Mouse (Mus musculus) heart, embryonic 15.5 days (tissue): ENCODE data around the gene Ifi44. TPM values are rescaled to one million over a fixed set of nuclear protein-coding genes. Genes with fewer than 3 reads are reported as not detected.
A peak's percentile ranks its signal among the peaks of the same experiment; 100 is the strongest.

Experiments
- ATAC-seq: fragments of 200-750 bp; cut with Nextera tagmentation; replicated peaks from 2 replicates; pipeline ENCODE4 v1.8.0; 2017; ENCODE audit warnings: low read depth, moderate TSS enrichment; ENCODE audit not compliant: insufficient number of reproducible peaks, insufficient read depth, low FRiP score
- H3K27ac ChIP-seq: fragments of 300-500 bp; sonication (generic); 2 replicates; pipeline ENCODE4 v1.5.1; 2015; ENCODE audit warnings: mild to moderate bottlenecking, inconsistent platforms
- H3K27me3 ChIP-seq: fragments of 300-500 bp; sonication (generic); 2 replicates; pipeline ENCODE4 v1.6.1; 2015; ENCODE audit warnings: inconsistent platforms
- H3K36me3 ChIP-seq: fragments of 300-500 bp; sonication (generic); 2 replicates; pipeline ENCODE4 v1.6.1; 2015; ENCODE audit warnings: mild to moderate bottlenecking, inconsistent platforms
- H3K4me1 ChIP-seq: fragments of 300-500 bp; sonication (generic); replicated peaks from 2 replicates; pipeline ENCODE4 v1.6.1; 2015; ENCODE audit warnings: inconsistent platforms
- H3K4me2 ChIP-seq: fragments of 300-500 bp; sonication (generic); 2 replicates; pipeline ENCODE4 v1.6.1; 2015; ENCODE audit warnings: inconsistent platforms, mild to moderate bottlenecking, moderate library complexity
- H3K4me3 ChIP-seq: fragments of 300-500 bp; sonication (generic); 2 replicates; pipeline ENCODE4 v1.5.1; 2015; ENCODE audit warnings: mild to moderate bottlenecking, inconsistent platforms
- H3K9ac ChIP-seq: fragments of 300-500 bp; sonication (generic); 2 replicates; pipeline ENCODE4 v1.6.1; 2015; ENCODE audit warnings: mild to moderate bottlenecking, inconsistent platforms
- H3K9me3 ChIP-seq: fragments of 300-500 bp; sonication (generic); replicated peaks from 2 replicates; pipeline ENCODE4 v1.6.1; 2016; ENCODE audit warnings: inconsistent platforms
- WGBS: fragments of 180-500 bp; shearing (Covaris S2); methylation state at CpG from one replicate; pipeline ENCODE4 v1.1.7; 2015; ENCODE audit warnings: mixed read lengths; 5-methylcytosine and 5-hydroxymethylcytosine counted together
- polyA plus RNA-seq: library from polyadenylated mRNA; unstranded; fragments of >200 nt; fragmentation: Nextera tagmentation; extraction: Ambion mirVana; gene quantifications from 2 replicates; pipeline ENCODE4 v1.2.1, GENCODE M21; 2015

The Ifi44 gene
- polyA plus RNA-seq = 0.67 and 1.4 TPM in 2 replicates

DNA sequence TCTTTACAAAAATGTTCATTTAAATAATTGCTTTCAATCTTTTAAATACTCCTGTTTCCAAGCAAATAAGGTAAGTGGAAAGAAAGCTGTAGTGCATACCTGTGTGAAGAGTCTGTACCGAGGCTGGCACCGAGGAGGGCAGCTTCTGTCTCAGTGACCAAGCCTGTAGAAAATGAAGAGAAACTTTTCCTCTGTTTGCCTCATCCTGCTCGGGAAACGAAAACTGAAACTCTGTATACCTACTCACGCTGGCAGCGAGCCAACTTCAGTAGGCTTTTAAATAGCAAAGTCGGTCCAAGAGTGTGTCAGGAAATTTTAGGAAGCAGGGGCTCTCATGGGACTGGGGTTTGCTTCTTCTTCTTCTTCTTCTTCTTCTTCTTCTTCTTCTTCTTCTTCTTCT lies at the start of gene Ifi44:
Gene Ifi44 (minus strand): TSS at position 224 of the 400 bp plus-strand sequence.
- H3K4me3 ChIP-seq = peak within 1 kb of the TSS; percentile 29
- H3K9ac ChIP-seq = no peak within 1 kb of the TSS
- no peaks in the 10 kb centered on the region for H3K9me3 ChIP-seq
- H3K4me2 ChIP-seq = peak within 1 kb of the TSS; percentile 52
- no peaks in the 10 kb centered on the region for H3K27me3 ChIP-seq
- 38% methylated on average over 7 of the region's 7 CpGs for WGBS
- H3K4me1 ChIP-seq = no peaks in the 10 kb centered on the region; the same call in 1 of the 2 replicates
- H3K36me3 ChIP-seq = no peaks in the 10 kb centered on the region
- H3K27ac ChIP-seq = no peak within 1 kb of the TSS
- no peak for ATAC-seq

DNA sequence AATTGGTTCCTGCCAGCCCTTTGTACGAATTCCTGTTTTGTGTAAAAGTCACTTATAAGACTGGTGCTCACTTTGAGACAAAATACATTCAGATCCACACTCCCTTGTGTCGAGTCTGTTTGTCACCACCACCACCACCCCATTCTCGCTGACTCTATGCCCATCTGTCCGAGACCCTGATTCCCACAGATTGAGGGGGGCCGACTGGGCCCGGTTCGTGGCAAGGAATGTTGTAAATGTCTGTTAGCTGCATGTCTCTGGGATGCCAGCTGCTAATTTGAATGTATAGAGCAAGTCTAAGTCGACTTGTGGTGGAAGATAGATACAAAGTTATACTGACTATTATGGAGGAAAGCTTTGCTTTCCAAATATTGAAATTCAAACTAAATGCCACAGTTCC lies 38.9 kb upstream of the Ifi44 start:
- no peak overlapping the region for H3K4me2 ChIP-seq
- ATAC-seq = no peak
- no peak overlapping the region for H3K27ac ChIP-seq
- WGBS = 72% methylated on average over 8 of the region's 8 CpGs
- H3K27me3 ChIP-seq = no peaks in the 10 kb centered on the region
- no peak overlapping the region for H3K9ac ChIP-seq
- no peaks in the 10 kb centered on the region for H3K36me3 ChIP-seq
- no peak overlapping the region for H3K4me3 ChIP-seq
- H3K9me3 ChIP-seq = no peaks in the 10 kb centered on the region
- H3K4me1 ChIP-seq = no peaks in the 10 kb centered on the region

DNA sequence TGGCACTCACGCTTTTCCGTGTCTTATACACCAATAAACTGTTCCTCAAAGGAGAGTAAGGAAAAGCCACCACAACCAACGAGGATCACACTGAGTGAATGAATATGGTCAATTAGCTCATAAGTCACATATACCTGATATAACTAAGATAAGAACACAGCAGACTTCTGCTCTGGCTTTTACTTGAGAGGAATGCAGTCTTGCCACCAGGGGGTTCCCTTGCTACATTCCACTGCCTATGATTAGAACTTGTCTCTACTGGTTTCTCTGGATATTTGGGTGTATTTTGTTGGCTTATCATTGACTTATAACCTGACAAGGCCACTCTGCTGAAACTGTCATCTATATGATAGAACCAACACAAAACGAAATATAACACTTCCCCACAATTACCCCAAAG lies 25.3 kb upstream of the Ifi44 start:
- Histone ChIP-seq H3K9ac (no peak overlapping the region), H3K4me1 (no peaks in the 10 kb centered on the region), H3K27me3 (no peaks in the 10 kb centered on the region), H3K27ac (no peak overlapping the region), H3K4me3 (no peak overlapping the region), H3K4me2 (no peak overlapping the region), H3K36me3 (no peaks in the 10 kb centered on the region), H3K9me3 (no peaks in the 10 kb centered on the region)
- no peak for ATAC-seq
- 59% methylated on average over 4 of the region's 4 CpGs for WGBS

DNA sequence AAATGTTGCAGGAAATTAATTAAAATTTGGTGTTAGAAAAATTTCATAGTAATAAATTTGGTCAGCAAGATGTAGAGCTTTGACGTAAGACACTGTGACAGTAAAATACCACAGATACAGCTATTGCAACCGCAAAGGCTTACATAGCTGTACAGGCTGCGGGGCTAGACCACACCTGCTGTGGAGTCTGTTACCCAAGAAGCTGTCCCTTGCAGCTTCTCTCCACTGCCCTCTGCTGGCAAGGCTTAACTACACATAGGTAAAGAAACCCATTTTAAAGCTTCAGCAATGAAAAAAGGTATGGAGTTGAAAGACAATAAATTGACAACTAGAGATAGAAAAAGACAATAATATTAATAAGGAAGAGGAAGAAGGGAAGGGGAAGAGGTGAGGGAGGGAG lies 21.3 kb upstream of the Ifi44 start:
- Histone ChIP-seq H3K36me3 (no peaks in the 10 kb centered on the region), H3K4me2 (no peak overlapping the region), H3K4me1 (no peaks in the 10 kb centered on the region), H3K9me3 (no peaks in the 10 kb centered on the region), H3K27me3 (no peaks in the 10 kb centered on the region), H3K9ac (no peak overlapping the region), H3K4me3 (no peak overlapping the region), H3K27ac (no peak overlapping the region)
- ATAC-seq = no peak
- 64% methylated on average over 3 of the region's 3 CpGs for WGBS

DNA sequence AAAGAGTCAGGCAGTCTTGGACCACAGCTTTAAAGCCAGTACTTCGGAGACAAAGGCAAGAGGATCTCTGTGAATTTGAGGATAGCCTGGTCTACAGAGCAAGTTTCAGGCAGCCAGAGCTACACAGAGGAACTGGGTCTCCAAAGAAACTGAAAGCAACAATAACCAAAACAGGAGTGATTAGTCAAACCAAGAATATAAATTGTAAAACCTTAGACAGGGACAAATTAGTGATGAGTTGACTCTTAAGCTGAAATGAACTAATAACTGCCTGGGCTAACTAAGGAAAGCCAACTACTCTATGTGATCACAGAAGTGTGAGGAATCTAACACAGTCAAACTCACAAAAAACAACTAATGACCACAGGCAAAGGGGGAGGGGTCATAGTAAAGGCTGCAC lies 1.2 kb downstream of the Ifi44 start:
- Histone ChIP-seq H3K9ac (no peak overlapping the region), H3K4me2 (no peak overlapping the region), H3K4me1 (no peaks in the 10 kb centered on the region; the same call in 1 of the 2 replicates), H3K9me3 (no peaks in the 10 kb centered on the region), H3K27ac (no peak overlapping the region), H3K4me3 (no peak overlapping the region), H3K36me3 (no peaks in the 10 kb centered on the region), H3K27me3 (no peaks in the 10 kb centered on the region)
- WGBS = 74% methylated on average over 1 of the region's 1 CpGs
- no peak for ATAC-seq

DNA sequence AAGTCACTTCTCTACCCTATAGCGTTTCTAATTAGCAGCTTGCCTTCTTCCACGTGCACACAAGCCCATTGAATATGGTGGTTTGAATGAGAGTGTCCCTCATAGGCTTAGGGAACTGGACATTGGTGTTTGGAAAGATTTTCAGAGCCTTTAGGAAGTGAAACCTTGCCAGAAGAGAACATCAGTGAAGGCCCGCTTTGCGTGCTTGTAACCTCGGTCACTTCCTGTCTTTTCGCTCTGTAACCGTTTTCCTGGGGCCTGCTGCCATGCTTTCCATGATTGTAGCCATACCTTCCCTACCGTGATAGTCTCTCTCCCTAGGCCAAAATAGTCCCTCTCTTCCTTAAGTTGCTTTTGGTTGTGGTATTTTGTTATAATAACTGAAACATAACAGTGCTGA lies 3.7 kb downstream of the Ifi44 start:
- Histone ChIP-seq H3K4me2 (no peak overlapping the region), H3K9me3 (no peaks in the 10 kb centered on the region), H3K36me3 (no peaks in the 10 kb centered on the region), H3K4me3 (no peak overlapping the region), H3K27me3 (no peaks in the 10 kb centered on the region), H3K4me1 (no peaks in the 10 kb centered on the region; the same call in 1 of the 2 replicates), H3K9ac (no peak overlapping the region), H3K27ac (no peak overlapping the region)
- no peak for ATAC-seq
- 74% methylated on average over 8 of the region's 8 CpGs for WGBS

DNA sequence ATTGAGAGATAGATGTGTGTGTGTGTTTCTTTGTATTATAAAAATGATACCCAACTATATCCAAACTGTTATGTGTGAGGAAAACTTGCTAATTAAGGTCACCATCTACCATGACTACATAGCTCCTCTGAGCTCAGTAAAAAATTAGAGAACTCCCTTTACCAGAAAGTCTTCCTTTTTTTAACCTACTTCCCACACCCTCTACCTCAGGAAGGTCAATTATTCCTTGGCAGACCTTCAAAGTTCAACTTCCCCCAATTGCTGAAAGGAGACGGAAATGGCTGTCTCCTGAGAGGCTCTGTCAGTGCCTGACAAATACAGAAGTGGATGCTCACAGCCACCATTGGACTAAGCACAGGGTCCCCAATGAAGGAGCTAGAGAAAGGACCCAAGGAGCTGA lies 7.5 kb downstream of the Ifi44 start:
- H3K4me3 ChIP-seq = no peak overlapping the region
- no peaks in the 10 kb centered on the region for H3K9me3 ChIP-seq
- ATAC-seq = no peak
- H3K27me3 ChIP-seq = no peaks in the 10 kb centered on the region
- no peak overlapping the region for H3K9ac ChIP-seq
- WGBS = 55% methylated on average over 1 of the region's 1 CpGs
- H3K4me2 ChIP-seq = no peak overlapping the region
- H3K4me1 ChIP-seq = no peaks in the 10 kb centered on the region
- no peak overlapping the region for H3K27ac ChIP-seq
- H3K36me3 ChIP-seq = no peaks in the 10 kb centered on the region

DNA sequence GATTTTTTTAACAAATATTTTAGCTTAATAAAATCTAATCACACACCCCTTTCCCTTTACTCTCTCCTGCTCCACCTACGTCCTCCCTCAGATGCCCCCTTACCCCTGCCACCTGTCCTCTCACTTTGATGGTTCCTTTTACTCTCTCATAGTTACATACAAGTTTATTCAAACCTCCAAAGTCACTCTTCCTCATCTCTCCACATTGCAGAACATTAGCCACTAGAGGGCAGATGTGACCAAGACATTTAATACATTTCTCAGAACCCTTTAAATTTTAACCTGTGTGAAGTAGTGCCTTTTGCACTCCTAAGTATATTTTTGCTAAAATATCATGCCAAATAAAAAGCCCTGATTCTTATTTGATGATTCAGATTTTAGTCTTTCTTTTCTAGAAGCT lies 33.5 kb downstream of the Ifi44 start:
- no peaks in the 10 kb centered on the region for H3K4me1 ChIP-seq
- no peak overlapping the region for H3K4me3 ChIP-seq
- H3K36me3 ChIP-seq = no peaks in the 10 kb centered on the region
- H3K9me3 ChIP-seq = no peaks in the 10 kb centered on the region
- ATAC-seq = no peak
- no peaks in the 10 kb centered on the region for H3K27me3 ChIP-seq
- H3K27ac ChIP-seq = no peak overlapping the region
- no peak overlapping the region for H3K4me2 ChIP-seq
- H3K9ac ChIP-seq = no peak overlapping the region
- WGBS = 26% methylated on average over 1 of the region's 1 CpGs

DNA sequence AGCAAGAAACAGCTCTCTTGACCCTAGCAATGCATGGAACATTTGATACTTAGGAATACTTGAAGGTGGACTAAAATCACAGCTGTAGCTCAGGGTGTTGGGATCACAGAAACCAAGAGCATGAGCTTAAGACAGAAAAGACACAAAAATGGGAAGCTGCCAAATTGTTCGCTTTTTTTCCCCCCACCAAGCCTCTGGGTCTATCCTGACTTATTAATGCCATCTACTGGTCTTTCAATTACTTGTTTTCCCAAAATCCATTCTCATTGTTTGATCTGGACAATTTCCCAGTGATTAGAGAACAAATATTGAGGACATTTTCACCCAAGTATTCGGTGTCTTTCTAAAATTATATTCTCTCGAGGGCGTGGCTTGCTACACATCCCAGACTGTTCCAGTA lies 42.4 kb downstream of the Ifi44 start:
- no peaks in the 10 kb centered on the region for H3K36me3 ChIP-seq
- no peak for ATAC-seq
- no peak overlapping the region for H3K4me3 ChIP-seq
- H3K27ac ChIP-seq = no peak overlapping the region
- no peaks in the 10 kb centered on the region for H3K4me1 ChIP-seq
- no peak overlapping the region for H3K9ac ChIP-seq
- H3K4me2 ChIP-seq = no peak overlapping the region
- 79% methylated on average over 4 of the region's 4 CpGs for WGBS
- no peaks in the 10 kb centered on the region for H3K27me3 ChIP-seq
- H3K9me3 ChIP-seq = no peaks in the 10 kb centered on the region

Other genes with a start within 250 kb of the Ifi44 start
- gene Ifi44l, start 12.9 kb upstream of the Ifi44 start, polyA plus RNA-seq = not detected in 2 replicates
- gene Ptgfr, start 87.7 kb upstream of the Ifi44 start, polyA plus RNA-seq = 1.2 and 1.3 TPM in 2 replicates